Mouse (Mus musculus) liver, adult 2 months (tissue): ENCODE data around the gene Gdpgp1. TPM values are rescaled to one million over a fixed set of nuclear protein-coding genes. Genes with fewer than 3 reads are reported as not detected.
A peak's percentile ranks its signal among the peaks of the same experiment; 100 is the strongest.

Experiments used
- DNase-seq: peaks from one replicate; pipeline ENCODE4 v3.0.0-alpha.2; 2011; ENCODE audit warnings: low read depth, low spot score; ENCODE audit errors: extremely low read depth
- H3K27ac ChIP-seq: fragments of 200-500 bp; replicated peaks from 2 replicates; pipeline ENCODE4 v1.5.1; 2012; ENCODE audit warnings: low read depth, mild to moderate bottlenecking, control low read depth, inconsistent platforms, low read length; ENCODE audit not compliant: insufficient read depth
- H3K27me3 ChIP-seq: fragments of 200-500 bp; 2 replicates; pipeline ENCODE4 v1.6.1; 2012; ENCODE audit warnings: mild to moderate bottlenecking, moderate library complexity, low read length, inconsistent platforms; ENCODE audit not compliant: control insufficient read depth, insufficient read depth
- H3K36me3 ChIP-seq: fragments of 200-500 bp; 2 replicates; pipeline ENCODE4 v1.6.1; 2012; ENCODE audit warnings: low read length, inconsistent platforms; ENCODE audit not compliant: control insufficient read depth, insufficient read depth
- H3K4me1 ChIP-seq: fragments of 200-500 bp; 2 replicates; pipeline ENCODE4 v1.6.1; 2011; ENCODE audit warnings: low read length; ENCODE audit not compliant: control insufficient read depth, insufficient read depth
- H3K4me3 ChIP-seq: fragments of 200-500 bp; 2 replicates; pipeline ENCODE4 v1.5.1; 2011; ENCODE audit warnings: low read depth, mild to moderate bottlenecking, control low read depth, low read length, moderate library complexity; ENCODE audit not compliant: insufficient read depth
- H3K79me2 ChIP-seq: fragments of 200-500 bp; 2 replicates; pipeline ENCODE4 v1.6.1; 2012; ENCODE audit warnings: inconsistent platforms, mild to moderate bottlenecking, low read length, moderate library complexity; ENCODE audit not compliant: control insufficient read depth, insufficient read depth
- H3K9ac ChIP-seq: fragments of 200-500 bp; 2 replicates; pipeline ENCODE4 v1.6.1; 2012; ENCODE audit warnings: low read depth, mild to moderate bottlenecking, control low read depth, inconsistent platforms, low read length
- CTCF ChIP-seq: fragments of 200-500 bp; IDR thresholded peaks from 2 replicates; pipeline ENCODE4 v1.5.1; 2011; ENCODE audit warnings: low read depth, low read length, control low read depth
- POLR2A ChIP-seq: fragments of 200-500 bp; IDR thresholded peaks from 2 replicates; pipeline ENCODE4 v1.6.1; 2011; ENCODE audit warnings: low read length, control low read depth; ENCODE audit not compliant: insufficient read depth; ENCODE audit errors: extremely low read depth
- WGBS: fragments of 180-500 bp; shearing (Covaris S2); methylation state at CpG from one replicate; pipeline ENCODE4 v1.1.7; 2018; 5-methylcytosine and 5-hydroxymethylcytosine counted together
- polyA plus RNA-seq: library from polyadenylated mRNA; depleted of rRNA; stranded (reverse); fragments of >200 nt; gene quantifications from 2 replicates; pipeline ENCODE4 v1.2.3, GENCODE M21; 2012
- total RNA-seq: library from RNA; depleted of rRNA; stranded (reverse); fragments of >200 nt; gene quantifications from 2 replicates; pipeline ENCODE4 v1.2.3, GENCODE M21; 2014

Gene Gdpgp1
- total and polyA plus RNA-seq, 2 experiments = 1.2 to 2.1 TPM

- 0 out of 2 replicates have a peak, but pooled peaks have one; percentile 42 for TF ChIP-seq POLR2A
- no peak for TF ChIP-seq CTCF
- H3K4me1 ChIP-seq = peaks cover 10% of the 10 kb centered on the region
- peak within 1 kb of the TSS; percentile 64 for H3K9ac ChIP-seq
- H3K36me3 ChIP-seq = no peaks in the 10 kb centered on the region
- H3K4me3 ChIP-seq = peak within 1 kb of the TSS; percentile 80
- peak; percentile 64 for DNase-seq
- WGBS = 3% methylated on average over 50 of the region's 51 CpGs
- H3K79me2 ChIP-seq = 0 out of 2 replicates have a peak, but pooled peaks cover 3% of the 10 kb centered on the region
- H3K27me3 ChIP-seq = no peaks in the 10 kb centered on the region
- peak within 1 kb of the TSS; percentile 83 for H3K27ac ChIP-seq
These were observed 46.0 kb upstream of the Gdpgp1 start, which contains the start of gene Sema4b for GRCm38 (mm10) chr7:80186531-80187296. Sema4b (plus strand) TSS chr7:80186841.

GRCm38 (mm10) chr7:80187501-80187900 is 45.2 kb upstream of the Gdpgp1 start:
- TF ChIP-seq CTCF = no peak
- no peak for TF ChIP-seq POLR2A
- Histone ChIP-seq H3K9ac (peak overlapping the region; percentile 64; the same call in 1 of the 2 replicates), H3K4me3 (no peak overlapping the region; the same call in 1 of the 2 replicates), H3K79me2 (0 out of 2 replicates have a peak, but pooled peaks cover 3% of the 10 kb centered on the region), H3K4me1 (peaks cover 11% of the 10 kb centered on the region), H3K27me3 (no peaks in the 10 kb centered on the region), H3K27ac (peak overlapping the region; percentile 83; the same call in 1 of the 2 replicates), H3K36me3 (no peaks in the 10 kb centered on the region)
- DNase-seq = peak; percentile 52
- 13% methylated on average over 12 of the region's 12 CpGs for WGBS

- WGBS = 92% methylated on average over 2 of the region's 2 CpGs
- Histone ChIP-seq H3K9ac (no peak overlapping the region), H3K4me3 (no peak overlapping the region), H3K4me1 (peaks cover 15% of the 10 kb centered on the region), H3K79me2 (0 out of 2 replicates have a peak, but pooled peaks cover 3% of the 10 kb centered on the region), H3K27ac (no peak overlapping the region), H3K27me3 (no peaks in the 10 kb centered on the region), H3K36me3 (no peaks in the 10 kb centered on the region)
- no peak for DNase-seq
- TF ChIP-seq CTCF (no peak), POLR2A (no peak)
These were observed 44.0 kb upstream of the Gdpgp1 start for GRCm38 (mm10) chr7:80188579-80189125.

GRCm38 (mm10) chr7:80189147-80189933 is 43.3 kb upstream of the Gdpgp1 start:
- TF ChIP-seq CTCF (no peak), POLR2A (no peak)
- DNase-seq = no peak
- H3K9ac ChIP-seq = no peak overlapping the region

GRCm38 (mm10) chr7:80191455-80191854 is 41.2 kb upstream of the Gdpgp1 start:
- WGBS = 72% methylated on average over 5 of the region's 5 CpGs
- Histone ChIP-seq H3K4me3 (no peak overlapping the region), H3K79me2 (peaks cover 6% of the 10 kb centered on the region; the same call in 1 of the 2 replicates), H3K36me3 (no peaks in the 10 kb centered on the region), H3K4me1 (peaks cover 21% of the 10 kb centered on the region), H3K27me3 (no peaks in the 10 kb centered on the region), H3K27ac (no peak overlapping the region), H3K9ac (no peak overlapping the region)
- no peak for TF ChIP-seq POLR2A
- TF ChIP-seq CTCF = no peak
- no peak for DNase-seq

More at GRCm38 (mm10) chr7:80189147-80189933, 43.3 kb upstream of the Gdpgp1 start:
- WGBS = 77% methylated on average over 11 of the region's 11 CpGs
- peaks cover 18% of the 10 kb centered on the region for H3K4me1 ChIP-seq
- peaks cover 6% of the 10 kb centered on the region; the same call in 1 of the 2 replicates for H3K79me2 ChIP-seq
- H3K4me3 ChIP-seq = no peak overlapping the region
- H3K27ac ChIP-seq = no peak overlapping the region
- no peaks in the 10 kb centered on the region for H3K27me3 ChIP-seq
- no peaks in the 10 kb centered on the region for H3K36me3 ChIP-seq
